Mouse (Mus musculus) CH12.LX (cell line): ENCODE measurements around the gene Ercc6.

ENCODE experiments used
- CHD1 ChIP-seq: IDR thresholded peaks from 2 replicates; pipeline ENCODE4 v1.6.1; 2012; ENCODE audit warnings: low read depth, low read length, improper control_type of control experiment, inconsistent platforms
- CHD2 ChIP-seq: IDR thresholded peaks from 2 replicates; pipeline ENCODE4 v1.6.1; 2011; ENCODE audit warnings: low read length, improper control_type of control experiment
- CTCF ChIP-seq, 2 experiments: IDR thresholded peaks in 1 of 2; conservative IDR thresholded peaks in 1 of 2; 2 replicates each; pipeline ENCODE4 v1.5.1; 2011 to 2012; ENCODE audit warnings: low read depth in 2 of 2, low read length in 2 of 2, improper control_type of control experiment in 1 of 2, inconsistent platforms in 1 of 2, mild to moderate bottlenecking in 1 of 2, moderate library complexity in 1 of 2
- E2F4 ChIP-seq: IDR thresholded peaks from 2 replicates; pipeline ENCODE4 v1.6.1; 2011; ENCODE audit warnings: low read depth, low read length, improper control_type of control experiment; ENCODE audit not compliant: insufficient replicate concordance
- EP300 ChIP-seq: IDR thresholded peaks from 2 replicates; pipeline ENCODE4 v1.6.1; 2011; ENCODE audit warnings: low read length, improper control_type of control experiment
- HCFC1 ChIP-seq: IDR thresholded peaks from 2 replicates; pipeline ENCODE4 v1.6.1; 2012; ENCODE audit warnings: low read depth, mild to moderate bottlenecking, inconsistent platforms, low read length, improper control_type of control experiment
- JUND ChIP-seq: conservative IDR thresholded peaks from 2 replicates; pipeline ENCODE4 v1.6.1; 2011; ENCODE audit warnings: low read depth, low read length, improper control_type of control experiment
- MXI1 ChIP-seq: IDR thresholded peaks from 2 replicates; pipeline ENCODE4 v1.6.1; 2011; ENCODE audit warnings: mild to moderate bottlenecking, low read depth, low read length, improper control_type of control experiment
- RAD21 ChIP-seq: IDR thresholded peaks from 2 replicates; pipeline ENCODE4 v1.6.1; 2011; ENCODE audit warnings: low read depth, mild to moderate bottlenecking, low read length, improper control_type of control experiment, moderate library complexity
- SMC3 ChIP-seq: IDR thresholded peaks from 2 replicates; pipeline ENCODE4 v1.6.1; 2011; ENCODE audit warnings: low read depth, low read length, improper control_type of control experiment
- UBTF ChIP-seq: IDR thresholded peaks from 2 replicates; pipeline ENCODE4 v1.6.1; 2012; ENCODE audit warnings: low read depth, mild to moderate bottlenecking, inconsistent platforms, low read length, improper control_type of control experiment, moderate library complexity
- USF1 ChIP-seq: IDR thresholded peaks from 2 replicates; pipeline ENCODE4 v1.6.1; 2014; ENCODE audit warnings: low read depth, mild to moderate bottlenecking, inconsistent platforms, low read length, improper control_type of control experiment
- ZC3H11A ChIP-seq: IDR thresholded peaks from 2 replicates; pipeline ENCODE4 v1.6.1; 2012; ENCODE audit warnings: low read depth, mild to moderate bottlenecking, inconsistent platforms, low read length, improper control_type of control experiment
- ZKSCAN1 ChIP-seq: IDR thresholded peaks from 2 replicates; pipeline ENCODE4 v1.6.1; 2012; ENCODE audit warnings: low read depth, inconsistent platforms, low read length, improper control_type of control experiment, borderline replicate concordance

GRCm38 (mm10) chr14:32516086-32516485 is 2.8 kb downstream of the Ercc6 start:
- TF ChIP-seq SMC3 = no peak
- TF ChIP-seq HCFC1 = no peak
- no peak for TF ChIP-seq USF1
- TF ChIP-seq CTCF (conservative IDR thresholded peaks at IDR 0.05 in 1 of 2, IDR thresholded peaks at IDR 0.05 in 1 of 2; ENCODE audit: low read depth in 2 of 2, low read length in 2 of 2) = no peak
- no peak for TF ChIP-seq ZKSCAN1
- no peak for TF ChIP-seq UBTF
- TF ChIP-seq CHD2 = 0 out of 2 replicates have a peak, but pooled peaks have one; percentile 35
- no peak for TF ChIP-seq RAD21
- no peak for TF ChIP-seq MXI1
- TF ChIP-seq E2F4 = no peak
- TF ChIP-seq ZC3H11A = no peak
- TF ChIP-seq JUND = no peak
- TF ChIP-seq EP300 = peak; percentile 62
- no peak for TF ChIP-seq CHD1
